Mouse (Mus musculus) monocyte, adult 2 months (primary cell): ENCODE results near the gene Slc25a51.
"Not testable (repeated sequence)": the region's sequence is repeated elsewhere in the genome, so short reads cannot be mapped to it uniquely, and the experiment has no call there.

ENCODE experiments used
- DNase-seq, 2 experiments: peaks; one replicate each; pipeline ENCODE4 v3.0.0; 2022; ENCODE audit warnings: low spot score in 2 of 2, low read depth in 1 of 2

Slc25a51 gene

GRCm38 (mm10) chr4:45402281-45402680 is 6.3 kb downstream of the Slc25a51 start:
- no peak for DNase-seq

GRCm38 (mm10) chr4:45399421-45400210 is 8.9 kb downstream of the Slc25a51 start:
- no peak for DNase-seq

- not testable (repeated sequence) for DNase-seq
Measured at GRCm38 (mm10) chr4:45398315-45398714, 10.3 kb downstream of the Slc25a51 start.

- DNase-seq = not testable (repeated sequence)
Measured at GRCm38 (mm10) chr4:45396211-45396610, 12.4 kb downstream of the Slc25a51 start.

- DNase-seq = no peak
Measured at GRCm38 (mm10) chr4:45393658-45394057, 14.9 kb downstream of the Slc25a51 start.

- no peak for DNase-seq
Measured at GRCm38 (mm10) chr4:45392994-45393393, 15.6 kb downstream of the Slc25a51 start.

GRCm38 (mm10) chr4:45392572-45392971 is 16.0 kb downstream of the Slc25a51 start:
- no peak for DNase-seq

GRCm38 (mm10) chr4:45392099-45392498 is 16.5 kb downstream of the Slc25a51 start:
- no peak for DNase-seq

- DNase-seq = not testable (repeated sequence)
Measured at GRCm38 (mm10) chr4:45387296-45387695, 21.3 kb downstream of the Slc25a51 start.

- DNase-seq = not testable (repeated sequence)
Measured at GRCm38 (mm10) chr4:45382133-45382532, 26.4 kb downstream of the Slc25a51 start.

GRCm38 (mm10) chr4:45380903-45381580 is 27.5 kb downstream of the Slc25a51 start:
- DNase-seq = not testable (repeated sequence)

GRCm38 (mm10) chr4:45376573-45376972 is 32.0 kb downstream of the Slc25a51 start:
- no peak for DNase-seq

- no peak for DNase-seq
Measured at GRCm38 (mm10) chr4:45374879-45375278, 33.7 kb downstream of the Slc25a51 start.

- DNase-seq = no peak
Measured at GRCm38 (mm10) chr4:45371261-45371660, 37.3 kb downstream of the Slc25a51 start.

GRCm38 (mm10) chr4:45356653-45357052 is 51.9 kb downstream of the Slc25a51 start:
- no peak for DNase-seq
